Mouse (Mus musculus): Measurements from ENCODE around the gene Lef1.
A peak's percentile ranks its signal among the peaks of the same experiment; 100 is the strongest.

Lef1 gene

DNA sequence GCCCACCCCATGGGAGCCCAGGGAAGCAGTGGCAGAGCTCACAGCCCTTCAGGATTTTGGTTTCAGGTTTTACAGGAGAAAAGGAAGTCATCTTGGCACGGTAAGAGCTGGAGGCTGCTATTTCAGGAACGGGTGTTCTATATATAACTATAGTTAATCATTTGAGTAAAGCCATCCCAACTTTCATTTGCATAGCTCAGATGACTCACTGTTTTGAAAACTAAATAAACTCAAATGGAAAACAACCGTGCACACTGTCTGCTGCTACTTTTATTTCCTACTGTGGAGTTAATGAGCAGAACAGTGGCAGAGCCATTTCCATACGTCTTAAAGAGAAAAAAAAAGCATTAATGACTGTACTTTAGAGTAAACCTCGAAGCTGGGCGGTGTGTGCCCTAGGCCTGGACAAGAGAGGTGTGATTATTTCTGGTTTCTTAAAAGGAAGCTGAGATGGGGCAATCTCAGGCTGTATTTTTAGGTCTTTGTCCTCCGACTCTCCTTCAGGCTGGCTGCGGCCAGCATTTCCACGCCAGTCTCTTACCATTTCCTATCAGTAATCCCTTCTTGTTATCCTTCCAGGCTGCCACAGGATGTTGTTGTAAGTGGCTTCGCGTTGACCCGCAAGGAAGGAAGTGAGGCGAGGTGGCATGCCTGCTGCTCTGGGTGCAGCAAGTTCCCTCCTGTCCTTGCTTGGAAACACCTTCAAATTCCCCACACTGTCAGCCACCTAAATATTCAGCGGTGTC, 29.2 kb downstream of the Lef1 start:
- DNase-seq (ENCODE audit: low read depth in 2 of 2, low spot score in 2 of 2): peak in 1 of 2 experiments; percentile 60

DNA sequence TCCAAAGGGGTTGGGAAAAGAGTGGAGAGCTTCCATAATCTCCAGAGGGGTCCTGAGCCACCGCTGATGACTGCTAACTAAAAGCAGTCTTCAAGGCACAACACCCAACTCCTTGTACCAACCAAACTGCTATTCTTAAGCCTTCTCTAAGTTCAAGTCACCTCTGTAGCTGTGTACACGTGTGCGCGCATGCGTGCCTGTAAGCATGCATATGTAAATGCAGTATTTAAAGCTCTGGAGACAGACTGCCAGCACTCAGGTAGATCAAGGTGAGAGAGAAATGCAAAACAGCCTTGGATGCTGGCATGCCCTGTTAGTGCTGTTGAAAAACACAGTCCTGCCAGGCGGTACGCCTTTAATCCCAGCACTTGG, 29.8 kb downstream of the Lef1 start:
- DNase-seq (ENCODE audit: low read depth in 2 of 2, low spot score in 2 of 2): no peak

DNA sequence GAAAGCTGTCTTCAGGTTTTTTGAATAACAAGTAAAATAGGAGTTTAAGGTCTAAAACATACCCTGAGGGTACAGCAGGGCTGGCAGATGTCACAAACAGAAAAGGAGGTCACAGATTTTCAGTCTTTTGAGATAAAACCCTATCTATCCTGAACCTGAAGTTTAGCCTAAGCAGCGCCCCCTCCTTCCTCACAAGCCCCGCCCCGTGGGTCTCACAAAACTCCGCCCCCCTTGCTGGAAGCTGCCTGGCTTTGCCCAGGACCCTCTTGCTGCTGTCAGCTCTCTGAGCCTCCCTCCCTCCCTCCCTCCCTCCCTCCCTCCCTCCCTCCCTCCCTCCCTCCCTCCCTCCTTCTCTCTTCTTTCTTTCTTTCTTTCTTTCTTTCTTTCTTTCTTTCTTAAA, 31.3 kb downstream of the Lef1 start:
- DNase-seq (ENCODE audit: low read depth in 2 of 2, low spot score in 2 of 2): no peak

DNA sequence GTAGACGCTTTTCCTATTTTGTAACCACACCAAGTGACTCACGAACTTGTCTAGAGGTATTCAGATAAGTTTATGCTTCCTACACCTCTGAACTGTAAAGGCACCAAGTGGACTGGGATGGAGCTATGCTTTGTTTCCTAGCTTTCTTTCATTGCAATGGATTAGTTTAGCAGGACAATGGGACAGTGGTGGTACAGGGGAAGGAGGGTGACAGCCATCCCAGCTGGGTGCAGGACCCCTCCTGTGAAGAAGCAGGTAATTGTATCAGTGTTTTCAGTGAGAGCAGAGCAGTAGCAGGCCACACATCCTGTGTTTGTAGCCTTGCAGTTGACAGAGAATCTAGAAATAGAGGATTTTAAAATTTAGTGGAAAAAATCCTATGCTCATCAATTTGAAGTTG, 34.0 kb downstream of the Lef1 start:
- no peak for DNase-seq (ENCODE audit: low read depth in 2 of 2, low spot score in 2 of 2)

DNA sequence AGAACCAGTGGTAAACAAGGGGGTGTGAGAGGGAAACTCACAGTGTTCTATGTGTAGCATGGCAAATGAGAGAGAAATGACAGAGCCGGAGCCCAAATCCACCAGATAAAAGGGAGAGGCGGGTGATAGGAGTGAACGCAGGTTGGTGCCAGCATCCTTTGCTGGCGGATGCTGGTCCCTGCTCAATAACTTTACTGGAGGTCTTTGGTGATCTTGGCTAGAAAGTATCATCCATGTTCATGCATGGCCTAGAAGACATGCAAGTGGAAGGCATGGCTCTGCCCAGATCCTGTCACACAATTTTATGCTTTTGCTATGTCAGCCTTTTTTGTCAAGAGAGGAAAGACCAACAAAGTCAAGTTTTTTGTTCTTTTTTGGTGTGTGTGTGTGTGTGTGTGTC, 42.6 kb downstream of the Lef1 start:
- DNase-seq (ENCODE audit: low read depth in 2 of 2, low spot score in 2 of 2): no peak

DNA sequence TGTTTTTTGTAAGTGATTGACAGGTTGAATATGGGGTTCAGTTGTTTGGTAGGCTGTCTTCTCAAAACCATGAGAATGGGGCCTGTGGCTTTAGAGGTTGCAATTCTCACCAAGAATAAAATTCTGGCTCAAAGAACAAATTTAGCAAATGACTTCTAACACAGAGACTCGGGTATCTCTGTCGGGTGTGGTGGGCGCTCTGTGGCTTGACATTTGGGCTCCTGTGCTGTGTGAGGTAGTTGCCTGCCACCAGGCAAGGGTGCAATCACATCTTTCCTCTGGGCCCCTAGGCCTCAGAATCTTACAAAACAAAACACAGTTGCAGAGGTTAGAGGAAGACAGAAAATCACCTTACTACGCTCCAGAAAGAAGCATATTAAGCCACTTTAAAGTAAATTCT, 43.6 kb downstream of the Lef1 start:
- DNase-seq (ENCODE audit: low read depth in 2 of 2, low spot score in 2 of 2): peak; percentile 72 to 78

DNA sequence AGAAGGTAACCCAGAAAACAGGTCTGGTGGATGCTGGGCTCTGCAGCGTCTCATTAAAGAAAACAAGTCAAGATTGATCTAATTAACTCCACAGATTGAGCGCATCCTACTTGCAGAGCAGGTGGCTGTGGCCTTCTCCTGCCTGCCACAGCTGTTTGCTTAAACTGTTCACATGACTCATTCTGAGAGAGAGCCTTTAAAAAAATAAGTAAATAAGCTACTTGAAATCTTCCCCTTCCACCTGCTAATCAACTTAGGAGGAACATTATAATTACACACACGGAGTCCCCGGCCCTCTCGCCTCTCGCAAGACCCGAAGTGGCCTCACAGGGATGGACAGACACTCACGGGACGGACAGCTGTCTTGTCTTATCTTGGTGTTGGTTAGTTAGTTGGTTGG, 44.3 kb downstream of the Lef1 start:
- DNase-seq (ENCODE audit: low read depth in 2 of 2, low spot score in 2 of 2): no peak

DNA sequence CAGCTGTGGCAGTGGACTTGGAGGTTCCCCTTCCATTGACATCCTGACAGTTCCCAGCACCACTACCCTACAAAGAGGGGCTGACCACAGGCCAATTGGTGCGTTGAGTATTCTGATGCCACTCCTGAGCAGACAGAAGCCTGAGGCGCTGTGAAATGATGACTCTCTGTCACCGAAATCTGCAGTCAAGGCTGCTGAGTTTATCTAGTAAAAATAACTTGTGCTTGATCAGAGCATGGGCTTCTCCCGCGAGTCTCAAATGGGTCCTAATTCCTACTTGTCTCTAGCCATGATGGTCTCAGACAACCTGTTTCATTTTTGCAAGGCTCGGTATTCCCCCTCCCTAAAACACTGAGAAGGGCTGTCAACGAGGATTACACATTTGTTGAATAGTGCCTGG, 44.8 kb downstream of the Lef1 start:
- no peak for DNase-seq (ENCODE audit: low read depth in 2 of 2, low spot score in 2 of 2)

DNA sequence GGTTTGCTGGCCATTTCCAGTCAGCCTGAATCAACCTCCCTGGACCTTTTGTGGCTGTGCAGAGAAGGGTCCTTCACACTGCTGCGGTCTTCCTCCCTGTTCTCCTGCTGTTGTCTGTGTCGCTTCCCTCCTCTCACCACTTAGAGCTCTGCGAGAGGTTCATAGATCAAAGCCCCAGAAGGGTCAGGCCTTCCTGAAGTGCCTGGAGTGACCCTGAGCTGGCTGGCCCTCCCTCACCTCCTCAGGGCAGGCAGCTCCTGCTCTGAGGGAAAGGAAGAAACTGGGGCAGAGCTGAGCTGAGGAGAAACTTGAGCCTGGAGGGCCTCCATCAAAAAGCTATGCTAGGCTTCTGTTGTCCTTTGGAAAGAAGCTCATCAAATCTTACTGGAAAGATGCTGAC, 45.4 kb downstream of the Lef1 start:
- DNase-seq (ENCODE audit: low read depth in 2 of 2, low spot score in 2 of 2): no peak

DNA sequence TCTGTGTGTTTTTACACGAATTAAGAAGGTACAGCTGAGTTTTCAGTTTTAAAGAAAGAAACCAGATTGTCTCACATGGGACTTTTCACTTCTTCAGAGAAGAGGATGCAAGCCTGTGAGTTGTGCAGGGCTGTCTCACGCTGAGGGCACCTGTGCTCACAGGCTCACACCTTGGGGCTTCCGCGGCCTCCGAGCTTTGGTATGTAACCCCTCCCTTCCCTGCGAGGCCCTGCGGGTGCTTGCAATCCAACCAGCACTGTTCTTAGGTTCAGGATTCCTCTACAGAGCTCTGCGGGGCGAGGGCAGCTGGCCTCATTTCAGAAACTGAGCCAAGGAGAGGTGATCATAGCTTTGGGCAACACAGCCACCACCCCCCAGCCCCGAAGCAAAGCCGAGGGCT, 46.1 kb downstream of the Lef1 start:
- DNase-seq (ENCODE audit: low read depth in 2 of 2, low spot score in 2 of 2): no peak

DNA sequence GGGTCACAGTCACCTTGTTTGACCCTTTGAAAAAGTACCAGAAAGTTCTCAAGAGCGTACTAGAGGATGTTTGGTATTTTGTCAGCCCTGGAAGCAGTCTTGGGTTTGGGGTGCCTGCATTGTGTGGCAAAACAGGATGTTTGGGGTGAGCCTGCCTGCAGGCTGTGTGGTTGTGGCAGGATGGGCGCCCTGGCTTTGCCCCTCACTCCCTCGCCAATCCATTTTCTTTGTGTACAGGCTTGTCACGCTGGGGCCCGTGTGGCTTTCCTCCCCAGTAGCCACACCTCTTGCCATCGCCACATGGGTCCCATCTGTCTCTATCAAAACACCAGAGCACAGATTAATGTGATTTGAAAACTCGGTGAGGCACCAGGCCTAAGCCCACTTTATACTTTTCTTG, 47.2 kb downstream of the Lef1 start:
- peak; percentile 90 for DNase-seq (ENCODE audit: low read depth in 2 of 2, low spot score in 2 of 2)

DNA sequence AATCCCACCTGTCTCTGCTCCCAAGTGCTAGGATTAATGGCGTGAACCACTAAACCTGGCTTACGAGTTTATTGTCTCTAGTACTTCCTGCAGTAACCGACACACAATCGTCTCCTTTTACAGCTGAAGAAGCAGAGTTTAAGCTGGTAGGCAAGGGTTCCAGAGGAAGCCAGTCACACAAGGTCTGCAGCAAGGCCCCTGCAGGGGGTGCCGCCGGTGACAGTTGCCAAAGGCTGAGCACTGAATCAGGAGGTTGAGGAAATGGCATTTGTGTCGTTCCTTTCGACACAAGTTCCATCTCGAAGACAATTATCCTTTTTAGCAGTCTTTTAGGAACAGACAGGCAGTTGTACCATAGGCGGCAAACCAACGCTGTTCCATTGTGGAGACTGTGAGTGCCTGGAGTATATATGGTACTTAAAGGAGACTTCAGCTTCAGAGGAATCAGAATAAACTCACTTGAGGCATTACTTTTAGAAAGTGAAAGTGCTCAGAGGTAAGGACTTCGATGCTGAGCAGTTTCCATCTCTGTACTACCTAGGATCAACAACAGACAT, 49.0 kb downstream of the Lef1 start:
- no peak for DNase-seq (ENCODE audit: low read depth in 2 of 2, low spot score in 2 of 2)

DNA sequence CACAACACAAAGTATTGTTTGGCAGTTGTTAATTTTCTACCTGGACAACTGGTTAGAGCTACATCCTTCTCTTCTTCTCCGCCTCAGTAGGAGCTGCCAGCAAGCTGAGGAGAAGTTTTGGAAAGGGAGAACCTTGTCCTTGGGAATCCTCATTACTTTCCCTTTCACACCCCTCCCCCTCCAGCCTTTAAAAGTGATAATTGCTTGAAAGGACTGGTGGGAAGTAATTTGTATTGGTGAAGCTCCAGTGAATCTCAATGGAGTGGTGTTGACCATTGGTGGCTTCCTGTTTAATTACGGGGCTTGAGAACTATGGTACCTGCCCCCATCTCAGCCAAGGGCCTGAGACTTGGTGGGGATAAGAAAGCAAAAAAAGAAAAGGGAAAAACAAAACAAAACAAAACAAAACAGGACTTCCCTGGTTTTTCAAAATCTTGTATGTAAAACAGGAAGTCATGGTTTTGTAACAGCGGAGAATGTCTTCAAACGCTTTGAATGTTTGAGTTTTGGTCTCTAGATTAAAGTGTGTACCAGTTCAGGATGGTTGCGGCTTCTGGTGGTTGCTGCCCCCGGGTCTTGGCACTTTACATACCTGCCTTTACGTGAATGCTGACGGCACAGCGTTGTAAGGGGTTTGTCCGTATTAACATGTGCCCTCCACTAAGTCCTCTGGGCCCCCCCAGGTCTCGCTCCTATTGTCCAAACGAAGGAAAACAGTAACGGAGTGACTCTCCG, 49.8 kb downstream of the Lef1 start:
- peak; percentile 63 to 66 for DNase-seq (ENCODE audit: low read depth in 2 of 2, low spot score in 2 of 2)

DNA sequence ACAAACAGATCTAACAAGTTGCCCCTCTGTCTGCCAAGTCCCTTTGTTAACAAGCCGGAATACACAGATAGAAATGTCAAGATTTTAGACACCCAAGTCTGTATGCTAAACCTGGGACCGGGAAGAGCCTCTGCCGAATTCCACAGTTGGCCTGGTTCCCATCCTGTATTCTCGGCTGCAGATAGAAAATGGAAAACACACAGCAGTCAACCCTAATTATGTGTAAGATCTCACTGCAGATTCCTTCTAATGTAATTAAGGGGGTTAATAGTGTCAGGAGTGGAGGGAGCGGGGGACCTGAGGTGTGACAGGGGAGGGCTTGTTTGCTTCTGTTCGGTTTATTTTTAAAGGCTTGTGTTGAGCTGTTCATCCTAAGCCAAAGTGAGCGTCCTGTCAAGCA, 50.6 kb downstream of the Lef1 start:
- no peak for DNase-seq (ENCODE audit: low read depth in 2 of 2, low spot score in 2 of 2)

DNA sequence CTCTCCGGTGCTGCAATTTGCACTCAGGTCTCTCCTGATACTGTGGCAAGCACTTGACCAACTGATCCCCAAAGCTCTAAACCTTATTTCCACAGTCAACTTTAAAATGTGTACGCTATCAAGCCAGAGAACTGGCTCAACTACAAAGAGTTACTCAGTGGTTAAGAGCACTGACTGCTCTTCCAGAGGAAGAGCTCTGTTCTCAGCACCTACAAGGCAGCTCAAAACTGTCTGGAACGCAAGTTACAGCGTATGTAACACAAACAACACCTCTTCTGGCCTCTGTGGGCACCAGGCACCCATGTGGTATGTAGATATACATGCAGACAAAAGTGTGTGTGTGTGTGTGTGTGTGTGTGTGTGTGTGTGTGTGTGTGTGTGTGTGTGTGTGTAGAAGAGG, 57.5 kb downstream of the Lef1 start:
- peak in 1 of 2 experiments; percentile 49 for DNase-seq (ENCODE audit: low read depth in 2 of 2, low spot score in 2 of 2)

DNA sequence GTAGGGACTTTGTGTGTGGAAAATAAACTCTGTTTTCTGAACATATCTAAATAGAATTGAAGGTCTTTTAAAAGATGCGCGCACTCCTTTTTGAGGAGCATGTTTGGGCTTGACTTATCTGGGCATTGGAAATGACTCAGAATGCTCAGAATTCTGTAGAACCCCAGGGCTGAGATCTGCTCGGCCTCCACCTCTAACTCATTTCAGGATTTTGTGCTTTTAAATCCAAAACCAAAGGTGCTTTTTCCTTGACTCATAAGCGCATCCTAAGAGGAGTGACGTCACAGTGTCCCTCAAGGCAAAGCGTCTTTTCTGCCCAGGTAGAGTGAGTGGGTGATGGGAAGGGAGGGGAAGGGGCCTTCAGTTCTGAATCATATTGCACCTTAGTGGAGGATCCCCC, 58.9 kb downstream of the Lef1 start:
- DNase-seq (ENCODE audit: low read depth in 2 of 2, low spot score in 2 of 2): no peak

DNA sequence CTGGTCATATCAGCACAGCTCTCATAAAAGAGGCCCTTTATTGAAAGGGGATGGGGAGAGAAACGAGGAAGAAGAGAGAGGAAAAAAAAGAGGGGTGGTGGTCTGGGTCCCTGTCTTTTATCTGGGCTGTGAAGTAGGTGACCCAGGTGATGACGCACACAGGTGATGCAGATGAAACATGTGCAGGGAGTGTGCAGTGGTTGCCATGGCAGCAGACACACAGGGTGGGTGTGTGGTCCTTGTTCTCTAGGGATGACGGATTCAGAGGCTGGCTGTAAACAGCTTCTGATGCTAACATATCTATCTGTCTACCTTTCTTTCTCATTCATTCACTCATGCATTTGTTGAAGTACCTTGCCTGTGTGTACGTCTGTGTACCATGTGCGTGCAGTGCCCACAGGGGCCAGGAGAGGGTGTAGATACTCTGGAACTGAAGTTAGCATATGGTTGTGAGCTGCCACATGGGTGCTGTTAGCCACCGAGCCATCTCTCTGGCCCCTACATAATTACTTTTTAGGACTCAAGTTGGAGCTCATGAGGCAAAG, 59.9 kb downstream of the Lef1 start:
- DNase-seq (ENCODE audit: low read depth in 2 of 2, low spot score in 2 of 2): peak; percentile 42 to 67

DNA sequence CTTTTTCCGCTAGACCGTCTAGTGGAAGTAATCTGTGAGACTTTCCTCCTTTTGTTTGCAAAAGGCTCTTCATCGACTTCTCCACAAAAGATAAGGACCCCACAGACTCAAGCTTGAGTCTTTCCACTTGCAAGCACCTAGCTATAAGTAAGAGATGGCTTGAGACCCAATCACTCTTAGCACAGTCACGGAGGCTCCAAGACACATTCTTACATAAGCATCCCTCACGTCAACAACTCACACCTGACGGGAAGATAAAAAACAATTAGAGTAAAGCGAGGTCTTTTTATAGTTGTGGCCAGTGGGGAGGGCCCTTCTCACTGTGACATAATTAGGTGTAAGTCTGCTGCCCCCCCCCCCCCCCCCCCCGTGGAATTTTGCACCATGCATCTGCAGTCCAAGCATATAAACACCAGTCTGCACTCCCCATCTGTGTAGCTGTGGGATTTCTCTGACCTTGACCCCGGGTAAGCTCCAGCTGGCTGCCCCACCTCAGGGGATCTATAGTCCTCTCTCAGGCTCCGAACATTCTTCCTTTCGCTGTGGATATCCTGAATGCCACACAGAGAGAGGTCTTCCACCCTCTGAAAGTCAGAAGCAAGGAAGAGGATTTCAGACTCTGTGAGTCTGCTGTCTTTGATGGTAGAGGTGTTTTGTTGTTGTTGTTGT, 61.2 kb downstream of the Lef1 start:
- no peak for DNase-seq (ENCODE audit: low read depth in 2 of 2, low spot score in 2 of 2)

DNA sequence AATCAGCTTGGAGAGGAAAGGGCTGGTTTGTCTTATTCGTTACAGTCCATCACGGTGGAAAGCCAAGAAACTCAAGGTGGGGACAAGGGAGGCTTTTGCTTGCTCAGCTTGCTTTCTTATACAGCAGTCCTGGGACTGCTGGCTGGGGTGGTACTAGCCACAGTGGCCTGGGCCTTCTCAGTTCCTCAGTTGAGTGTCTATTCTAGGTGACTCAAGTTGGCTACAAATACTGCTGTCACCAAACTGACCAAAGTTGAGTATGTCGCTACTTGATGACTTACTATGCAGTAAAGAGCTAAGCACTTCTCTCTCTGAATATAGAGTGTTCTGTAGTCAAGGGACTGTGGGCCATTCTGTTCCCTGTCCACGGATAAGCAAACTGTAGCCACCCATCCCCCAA, 62.0 kb downstream of the Lef1 start:
- DNase-seq (ENCODE audit: low read depth in 2 of 2, low spot score in 2 of 2): no peak

DNA sequence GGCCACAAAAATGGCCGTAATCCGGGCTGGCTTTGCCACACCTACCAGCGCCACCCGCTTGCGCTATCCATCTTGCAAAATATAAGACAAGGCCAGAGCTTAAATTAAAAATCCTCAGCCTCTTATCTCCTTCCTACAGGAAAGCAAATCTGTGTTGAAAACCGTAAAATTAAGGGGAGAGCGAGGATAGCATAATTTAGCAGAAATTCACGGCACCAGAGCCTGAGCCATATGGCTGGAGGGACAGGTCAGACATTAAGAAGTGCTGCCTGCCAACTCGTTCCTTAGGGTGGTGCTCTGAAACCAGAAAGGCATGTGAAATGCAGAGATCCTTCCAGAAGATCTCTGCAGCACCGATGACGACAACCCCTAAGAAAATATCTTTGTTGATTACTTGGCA, 70.7 kb downstream of the Lef1 start:
- no peak for DNase-seq (ENCODE audit: low read depth in 2 of 2, low spot score in 2 of 2)

DNA sequence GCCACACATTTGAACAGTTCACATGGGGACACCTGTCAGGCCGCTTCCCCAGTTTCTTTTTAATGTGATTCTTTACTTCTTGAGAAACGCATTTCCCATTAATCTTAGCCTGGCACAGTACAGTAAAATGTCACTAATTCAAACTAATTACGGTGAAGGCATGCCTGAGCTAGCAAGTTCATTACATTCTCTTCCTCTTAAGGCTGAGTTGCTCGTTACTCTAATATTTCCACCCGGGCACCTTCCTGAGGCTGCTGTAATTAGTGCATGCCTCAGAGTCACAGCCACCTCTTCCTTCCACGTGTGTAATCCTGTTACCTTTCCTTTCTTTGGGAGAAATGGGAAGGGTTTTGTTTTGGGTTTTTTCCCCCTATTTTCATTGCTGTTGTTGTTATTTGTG, 71.9 kb downstream of the Lef1 start:
- DNase-seq (ENCODE audit: low read depth in 2 of 2, low spot score in 2 of 2): no peak

DNA sequence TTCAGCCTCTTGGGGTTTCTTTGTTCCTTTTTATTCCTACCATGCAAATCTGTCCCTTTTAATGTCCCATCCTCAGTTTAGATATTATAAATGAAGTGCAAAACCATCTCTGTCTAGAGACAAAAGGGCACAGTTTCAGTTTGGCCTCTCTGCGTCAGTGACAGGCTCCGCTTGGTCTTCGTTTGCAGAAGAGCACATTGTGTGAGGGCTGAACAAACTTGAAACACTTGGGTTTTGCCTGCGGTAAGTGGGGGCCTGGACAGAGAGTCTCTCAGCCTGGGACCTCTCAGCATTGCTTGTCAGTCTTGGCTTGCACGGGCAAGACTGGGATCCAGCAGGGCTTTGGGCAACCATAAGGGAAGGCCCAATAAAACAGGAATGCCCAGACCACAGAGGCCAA, 75.9 kb downstream of the Lef1 start:
- DNase-seq (ENCODE audit: low read depth in 2 of 2, low spot score in 2 of 2): no peak
